In genomic region chr6:81972595-81972994, GRCm38 (mm10) we compare ENCODE assay signal across 28 mouse cellular contexts.
"Had no signal": no experiment of that assay in that cellular context is flagged by ENCODE, and none has a peak within 500 bp of the region (broad histone marks: within the 10 kb centered on the region; RNA-seq: fewer than 3 reads in every experiment).

No protein-coding gene starts in this region.

- H3K9me3 ChIP-seq: embryonic facial prominence, embryonic 10.5 days; embryonic facial prominence, embryonic 12.5 days; embryonic facial prominence, embryonic 13.5 days; embryonic facial prominence, embryonic 15.5 days; forebrain, embryonic 10.5 days; forebrain, embryonic 12.5 days; forebrain, embryonic 13.5 days; forebrain, embryonic 15.5 days had no signal

- H3K4me1 ChIP-seq: embryonic facial prominence, embryonic 10.5 days; embryonic facial prominence, embryonic 12.5 days; embryonic facial prominence, embryonic 15.5 days; forebrain, embryonic 10.5 days; forebrain, embryonic 12.5 days; forebrain, embryonic 13.5 days; forebrain, embryonic 15.5 days had no signal

- H3K36me3 ChIP-seq: embryonic facial prominence, embryonic 10.5 days; embryonic facial prominence, embryonic 12.5 days; embryonic facial prominence, embryonic 13.5 days; embryonic facial prominence, embryonic 15.5 days; forebrain, embryonic 10.5 days; forebrain, embryonic 12.5 days; forebrain, embryonic 15.5 days had no signal

- H3K27ac ChIP-seq: embryonic facial prominence, embryonic 10.5 days; embryonic facial prominence, embryonic 12.5 days; embryonic facial prominence, embryonic 13.5 days; embryonic facial prominence, embryonic 15.5 days; forebrain, embryonic 10.5 days; forebrain, embryonic 12.5 days; forebrain, embryonic 13.5 days; forebrain, embryonic 15.5 days; gastrocnemius, adult 2 months had no signal

- H3K4me2 ChIP-seq: embryonic facial prominence, embryonic 12.5 days; embryonic facial prominence, embryonic 13.5 days; embryonic facial prominence, embryonic 15.5 days; forebrain, embryonic 12.5 days; forebrain, embryonic 13.5 days; forebrain, embryonic 15.5 days had no signal

- H3K27me3 ChIP-seq: embryonic facial prominence, embryonic 12.5 days; embryonic facial prominence, embryonic 13.5 days; embryonic facial prominence, embryonic 15.5 days; forebrain, embryonic 12.5 days; forebrain, embryonic 13.5 days; forebrain, embryonic 15.5 days had no signal

- DNase-seq: cerebellum, adult 18-20 months; cerebellum, adult 2 months; cerebellum, adult 8-10 months; cerebellum, adult 9-10 months; cerebellum, adult 9-11 months; cerebellum, postnatal 10 days; cerebellum, postnatal 14 days; cerebellum, postnatal 25 days; cerebellum, postnatal 36 days; embryo, embryonic 11 days; forebrain, postnatal 0 days; gastrocnemius, adult 2 months; gastrocnemius, postnatal 10 days; gastrocnemius, postnatal 14 days; gastrocnemius, postnatal 25 days; gastrocnemius, postnatal 36 days; heart, adult 18-20 months had no signal

- ATAC-seq: forebrain, embryonic 13.5 days; forebrain, embryonic 14.5 days; forebrain, embryonic 15.5 days; forebrain, embryonic 16.5 days; forebrain, postnatal 0 days had no signal

- H3K4me3 ChIP-seq: embryonic facial prominence, embryonic 10.5 days; embryonic facial prominence, embryonic 12.5 days; embryonic facial prominence, embryonic 13.5 days; embryonic facial prominence, embryonic 15.5 days; erythroblast, embryonic 14.5 days; forebrain, embryonic 10.5 days; forebrain, embryonic 12.5 days; forebrain, embryonic 13.5 days; forebrain, embryonic 15.5 days; gastrocnemius, adult 2 months had no signal

- H3K9ac ChIP-seq: embryonic facial prominence, embryonic 12.5 days; embryonic facial prominence, embryonic 13.5 days; embryonic facial prominence, embryonic 15.5 days; forebrain, embryonic 12.5 days; forebrain, embryonic 13.5 days; forebrain, embryonic 15.5 days; forebrain, postnatal 0 days had no signal
